Mouse (Mus musculus): ENCODE data around the gene Appl1.

Appl1 gene

GRCm38 (mm10) chr14:26971106-26971789, at the start of gene Appl1:
Gene Appl1 (minus strand): TSS chr14:26971232.
- no peak for DNase-seq

- peak in 1 of 2 experiments; percentile 31 for DNase-seq
Observed at GRCm38 (mm10) chr14:27019850-27020249, 48.8 kb upstream of the Appl1 start.

- DNase-seq = no peak
Observed at GRCm38 (mm10) chr14:27017936-27018335, 46.9 kb upstream of the Appl1 start.

GRCm38 (mm10) chr14:27013658-27014057, 42.6 kb upstream of the Appl1 start:
- no peak for DNase-seq

- no peak for DNase-seq
Observed at GRCm38 (mm10) chr14:27011561-27011960, 40.5 kb upstream of the Appl1 start.

GRCm38 (mm10) chr14:27005937-27006336, 34.9 kb upstream of the Appl1 start:
- no peak for DNase-seq

- DNase-seq = no peak
Observed at GRCm38 (mm10) chr14:27004906-27005305, 33.9 kb upstream of the Appl1 start.

GRCm38 (mm10) chr14:27000386-27000785, 29.4 kb upstream of the Appl1 start:
- DNase-seq = peak; percentile 15 to 29

GRCm38 (mm10) chr14:26996257-26996656, 25.2 kb upstream of the Appl1 start:
- no peak for DNase-seq

- peak in 1 of 2 experiments; percentile 33 for DNase-seq
Observed at GRCm38 (mm10) chr14:26994211-26994741, 23.2 kb upstream of the Appl1 start, which contains the start of gene Hesx1. Gene Hesx1 (plus strand): TSS chr14:26994416.

- DNase-seq = no peak
Observed at GRCm38 (mm10) chr14:26993427-26993826, 22.4 kb upstream of the Appl1 start.

- DNase-seq = peak in 1 of 2 experiments; percentile 14
Observed at GRCm38 (mm10) chr14:26991622-26992021, 20.6 kb upstream of the Appl1 start.

- DNase-seq = no peak
Observed at GRCm38 (mm10) chr14:26988694-26989093, 17.7 kb upstream of the Appl1 start.

- no peak for DNase-seq
Observed at GRCm38 (mm10) chr14:26982150-26982530, 11.1 kb upstream of the Appl1 start.

- DNase-seq = peak; percentile 28
Observed at GRCm38 (mm10) chr14:26981494-26982149, 10.6 kb upstream of the Appl1 start.

- no peak for DNase-seq
Observed at GRCm38 (mm10) chr14:26981021-26981420, 10.0 kb upstream of the Appl1 start.

GRCm38 (mm10) chr14:26979808-26980207, 8.8 kb upstream of the Appl1 start:
- no peak for DNase-seq

- no peak for DNase-seq
Observed at GRCm38 (mm10) chr14:26977500-26977899, 6.5 kb upstream of the Appl1 start.

- DNase-seq = no peak
Observed at GRCm38 (mm10) chr14:26976212-26976611, 5.2 kb upstream of the Appl1 start.

- no peak for DNase-seq
Observed at GRCm38 (mm10) chr14:26975490-26975889, 4.5 kb upstream of the Appl1 start.

- no peak for DNase-seq
Observed at GRCm38 (mm10) chr14:26973089-26973488, 2.1 kb upstream of the Appl1 start.

- peak; percentile 90 to 95 for DNase-seq
Observed at GRCm38 (mm10) chr14:26970439-26970932, 546 bp downstream of the Appl1 start.

- peak in 1 of 2 experiments; percentile 32 for DNase-seq
Observed at GRCm38 (mm10) chr14:26969856-26970407, 1.1 kb downstream of the Appl1 start.

GRCm38 (mm10) chr14:26969164-26969563, 1.9 kb downstream of the Appl1 start:
- no peak for DNase-seq

All from kidney, adult 8-10 months (tissue).